Mouse (Mus musculus) c-Kit-positive CD71-positive TER-119-negative erythroid progenitor cells, embryonic 14.5 days (primary cell): Measurements from ENCODE around the gene Rpl10a.
"Not testable (repeated sequence)": the region's sequence is repeated elsewhere in the genome, so short reads cannot be mapped to it uniquely, and the experiment has no call there.

Source experiments
- DNase-seq: peaks from one replicate; pipeline ENCODE4 v3.0.0-alpha.2; 2013; ENCODE audit warnings: low read depth

Rpl10a gene

GRCm38 (mm10) chr17:28308297-28309195, 19.7 kb upstream of the Rpl10a start:
- DNase-seq = peak; percentile 87

DNA sequence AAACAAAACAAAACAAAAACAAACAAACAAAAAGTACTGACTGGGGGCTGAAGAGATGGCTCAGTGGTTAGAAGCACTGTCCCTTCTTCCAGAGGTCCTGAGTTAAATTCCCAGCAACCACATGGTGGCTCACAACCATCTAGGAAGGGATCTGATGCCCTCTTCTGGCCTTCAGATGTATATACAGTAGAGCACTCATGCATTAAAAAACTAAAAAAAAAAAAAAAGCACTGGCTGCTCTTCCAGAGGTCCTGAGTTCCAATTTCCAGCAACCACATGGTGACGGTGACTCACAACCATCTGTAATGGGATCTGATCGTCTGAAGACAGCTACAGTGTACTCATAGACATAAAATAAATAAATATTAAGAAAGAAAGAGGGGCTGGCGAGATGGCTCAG, 17.4 kb upstream of the Rpl10a start:
- DNase-seq = no peak

DNA sequence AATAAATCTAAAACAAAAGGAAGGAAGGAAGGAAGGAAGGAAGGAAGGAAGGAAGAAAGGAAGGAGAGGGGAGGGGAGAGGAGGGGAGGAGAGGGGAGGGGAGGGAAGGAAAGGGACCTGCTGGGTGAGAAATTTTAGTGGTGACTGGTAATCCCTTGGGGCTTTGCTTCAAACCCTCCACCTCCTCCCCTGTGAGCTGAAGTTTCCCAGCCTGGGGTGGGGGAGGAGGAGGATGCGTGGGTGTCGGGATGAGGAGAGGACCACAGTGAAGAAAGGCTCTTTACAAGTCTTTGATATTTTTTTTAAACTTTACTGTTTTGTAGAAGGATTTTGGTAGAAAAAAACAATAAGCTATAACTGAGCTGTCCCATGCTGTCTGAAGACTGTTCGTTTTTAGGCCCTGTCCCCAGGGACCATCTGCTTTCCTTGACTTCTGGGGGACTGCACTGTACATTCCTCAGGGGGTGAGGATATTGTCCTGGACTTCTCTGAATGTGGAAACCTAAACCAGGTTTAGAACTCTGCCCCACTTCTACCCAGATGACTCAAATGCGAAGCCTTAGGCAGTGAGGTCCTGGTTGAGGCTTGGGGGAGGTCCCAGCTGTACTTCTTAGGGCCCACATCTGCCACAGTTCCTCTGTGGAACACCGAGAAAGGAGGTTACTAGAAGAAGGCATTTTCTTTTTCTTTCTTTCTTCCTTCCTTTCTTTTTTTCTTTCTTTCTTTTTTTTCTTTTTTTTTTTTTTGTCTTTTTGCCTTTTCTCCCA, 16.7 kb upstream of the Rpl10a start:
- no peak for DNase-seq

DNA sequence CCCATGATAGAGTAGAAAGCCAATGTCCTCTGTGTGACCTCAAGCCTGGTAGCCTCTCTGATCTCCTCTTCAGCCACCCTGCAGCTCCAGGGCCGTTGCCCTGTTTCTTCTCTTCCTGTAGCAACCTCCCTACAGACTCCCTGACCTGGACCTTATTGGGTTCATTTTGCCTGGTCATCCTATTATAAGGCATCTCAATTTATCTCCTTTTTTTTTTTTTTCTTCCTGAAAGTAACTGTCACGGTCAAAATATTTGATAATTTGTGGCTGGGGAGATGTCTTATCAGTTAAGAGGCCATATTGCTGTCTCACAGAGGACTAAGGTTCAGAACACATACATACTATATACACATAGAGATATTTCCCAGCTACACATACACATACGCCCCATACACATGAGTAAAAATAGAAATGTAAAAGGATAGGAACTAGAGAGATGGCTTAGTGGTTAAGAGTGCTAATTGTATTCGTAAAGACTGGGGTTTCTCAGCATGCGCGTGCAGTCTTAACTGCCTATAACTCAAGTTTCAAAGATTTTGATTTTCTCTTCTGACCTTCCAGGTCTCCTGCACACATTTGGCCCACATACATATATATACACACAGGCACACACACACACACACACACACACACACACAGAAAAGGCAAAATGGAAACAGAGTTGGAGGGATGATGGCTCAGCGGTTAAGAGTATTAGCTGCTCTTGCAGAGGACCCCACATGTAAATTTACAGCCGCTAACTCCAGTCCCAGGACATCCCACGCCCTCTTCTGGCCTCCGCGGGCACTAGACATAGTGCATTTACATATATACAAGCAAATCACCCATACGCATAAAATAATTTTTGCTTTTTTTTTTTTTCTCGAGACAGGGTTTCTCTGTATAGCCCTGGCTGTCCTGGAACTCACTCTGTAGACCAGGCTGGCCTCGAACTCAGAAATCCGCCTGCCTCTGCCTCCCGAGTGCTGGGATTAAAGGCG, 15.7 kb upstream of the Rpl10a start:
- DNase-seq = no peak

- peak; percentile 100 for DNase-seq
These were observed 14.9 kb upstream of the Rpl10a start, which contains the start of gene Fance for GRCm38 (mm10) chr17:28313212-28313879. TSS of gene Fance (plus strand) at chr17:28313519.

DNA sequence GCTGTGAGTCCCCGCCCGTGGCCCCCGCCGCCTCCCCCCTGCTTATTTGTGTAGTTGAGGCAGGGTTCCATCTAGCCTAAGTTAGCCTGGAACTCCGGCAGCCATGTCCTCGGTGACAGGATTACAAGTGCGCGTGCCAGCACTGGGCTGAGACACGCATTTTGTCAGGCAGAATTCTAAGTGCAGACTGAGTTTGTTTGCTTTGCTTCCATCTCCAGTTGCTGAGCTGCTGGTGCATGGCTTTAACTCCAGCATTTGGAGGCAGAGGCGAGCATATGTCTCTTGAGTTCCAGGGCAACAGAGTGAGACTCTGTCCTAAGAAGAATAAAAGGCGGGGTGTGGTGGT, 14.4 kb upstream of the Rpl10a start:
- DNase-seq = no peak

DNA sequence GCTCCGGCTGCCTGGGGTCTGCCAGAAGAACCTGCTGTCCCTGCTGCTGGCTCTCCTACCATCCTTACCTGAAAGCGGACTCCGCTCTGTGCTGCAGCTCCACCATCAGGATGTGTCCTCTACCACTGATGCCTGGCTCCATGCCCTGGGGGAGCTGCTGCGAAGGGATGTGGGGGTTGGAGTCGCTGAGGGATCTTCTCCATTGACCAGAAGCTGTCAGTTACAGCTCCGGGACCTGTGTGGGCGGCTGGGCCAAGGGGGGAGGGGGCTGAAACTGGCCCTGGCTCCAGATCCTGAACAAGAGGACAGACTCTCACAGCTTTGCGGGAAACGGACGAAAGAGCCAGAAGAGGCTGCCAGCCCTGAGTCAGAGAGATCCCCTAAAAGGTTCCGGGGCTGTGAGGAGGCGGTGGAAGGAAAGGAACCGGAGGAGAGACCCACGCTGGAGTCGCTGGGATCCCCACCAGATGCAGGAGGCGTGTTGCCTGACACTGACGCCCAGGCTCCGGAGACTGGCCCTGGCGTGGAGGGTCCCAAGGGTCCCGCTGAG, 12.6 kb upstream of the Rpl10a start:
- DNase-seq = no peak

GRCm38 (mm10) chr17:28316476-28316875, 11.8 kb upstream of the Rpl10a start:
- DNase-seq = no peak

GRCm38 (mm10) chr17:28317091-28317490, 11.2 kb upstream of the Rpl10a start:
- no peak for DNase-seq

DNA sequence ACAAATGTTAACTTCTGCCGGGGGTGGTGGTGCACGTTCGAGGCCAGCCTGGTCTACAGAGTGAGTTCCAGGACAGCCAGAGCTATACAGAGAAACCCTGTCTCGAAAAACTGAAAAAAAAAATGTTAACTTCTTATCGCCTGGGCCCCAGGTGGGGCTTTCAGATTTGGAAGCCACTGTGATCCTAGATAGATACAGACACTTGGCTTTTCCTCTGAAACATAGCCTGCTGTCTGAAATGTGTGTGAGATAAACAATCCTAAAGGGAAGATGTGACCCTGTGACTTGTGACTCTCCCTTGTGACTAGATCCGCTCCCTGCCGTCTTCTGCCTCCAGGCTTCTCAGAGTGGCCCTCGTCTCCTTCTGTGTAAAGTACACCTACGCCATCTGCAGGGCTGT, 10.5 kb upstream of the Rpl10a start:
- DNase-seq = peak; percentile 74

DNA sequence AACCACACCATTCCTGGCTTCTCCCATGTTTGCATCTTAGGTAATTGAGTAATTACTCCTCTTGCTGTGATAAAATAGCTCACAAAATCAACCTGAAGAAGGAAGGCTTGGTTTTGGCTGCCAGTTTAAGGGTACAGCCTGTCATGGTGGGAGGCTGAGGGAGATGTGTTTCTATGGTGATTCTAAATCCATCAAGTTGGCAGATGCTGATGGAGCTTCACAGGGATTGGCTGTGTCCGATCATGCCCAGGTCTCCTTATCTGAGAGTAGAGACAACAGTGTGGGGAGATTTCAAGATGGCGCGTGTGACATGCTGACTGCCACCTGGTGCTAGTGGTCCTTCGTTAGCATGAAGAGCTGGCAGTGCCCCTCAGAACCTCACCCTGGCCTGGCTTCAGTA, 6.6 kb upstream of the Rpl10a start:
- no peak for DNase-seq

DNA sequence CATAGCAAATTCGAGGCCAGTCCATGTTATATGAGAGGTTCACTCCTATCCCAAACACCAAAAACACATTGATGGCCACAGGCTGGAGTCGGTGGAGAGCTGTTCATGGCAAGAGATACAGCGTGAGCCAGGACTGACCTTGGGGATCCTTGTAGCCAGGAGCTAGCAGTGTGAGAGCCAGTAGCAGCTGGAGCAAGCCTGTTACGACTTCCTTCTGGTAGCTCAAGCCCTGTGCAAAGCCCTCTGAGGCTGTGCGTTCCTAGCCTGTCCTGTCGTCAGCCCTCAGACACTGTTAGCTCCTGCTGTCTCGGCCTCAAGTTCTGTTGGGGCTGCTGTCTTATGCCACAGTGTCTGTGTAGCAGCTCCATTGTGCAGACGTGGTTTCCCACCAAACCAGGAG, 4.5 kb upstream of the Rpl10a start:
- no peak for DNase-seq

GRCm38 (mm10) chr17:28324416-28324815, 3.9 kb upstream of the Rpl10a start:
- DNase-seq = not testable (repeated sequence)

DNA sequence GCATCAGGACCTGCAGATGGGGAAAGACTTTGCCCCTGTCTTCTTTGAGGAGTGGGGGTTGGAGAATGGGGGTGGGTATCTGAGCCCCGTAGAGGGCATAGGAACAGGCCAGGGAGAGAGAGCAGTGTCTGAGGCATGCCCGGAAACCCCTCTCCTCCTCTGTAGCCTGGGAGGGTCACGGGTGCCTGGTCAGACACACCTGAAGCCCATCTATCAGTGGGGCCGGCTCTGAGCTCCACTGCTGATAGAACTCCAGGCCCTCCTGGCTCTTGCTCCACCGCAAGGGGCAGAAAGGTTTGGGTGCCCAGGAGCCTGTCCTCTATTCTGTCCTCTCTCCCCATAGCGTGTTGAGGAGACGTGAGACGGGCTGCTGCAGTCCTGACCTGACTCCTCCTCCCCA, 2.5 kb upstream of the Rpl10a start:
- DNase-seq = no peak

- no peak for DNase-seq
These were observed 1.3 kb upstream of the Rpl10a start for GRCm38 (mm10) chr17:28326951-28327350.

GRCm38 (mm10) chr17:28327673-28328325, 472 bp upstream of the Rpl10a start:
- DNase-seq = no peak

- DNase-seq = no peak
These were observed 675 bp downstream of the Rpl10a start for GRCm38 (mm10) chr17:28328946-28329345.

GRCm38 (mm10) chr17:28329503-28330231, 1.4 kb downstream of the Rpl10a start:
- no peak for DNase-seq

GRCm38 (mm10) chr17:28330232-28330546, 1.9 kb downstream of the Rpl10a start:
- no peak for DNase-seq

GRCm38 (mm10) chr17:28330590-28330989, 2.3 kb downstream of the Rpl10a start:
- not testable (repeated sequence) for DNase-seq
